Comparison of ENCODE assay signal across 14 mouse cellular contexts in genomic region chr19:42636631-42637030, GRCm38 (mm10). TPM values are rescaled to one million over a fixed set of nuclear protein-coding genes. Genes with fewer than 3 reads are reported as not detected.
DNase-seq lines count a peak whose midpoint lies in the region; ATAC-seq and TF ChIP-seq lines count a peak whose summit lies in the region.
"Had no signal": no experiment of that assay in that cellular context is flagged by ENCODE, and none has a peak within 500 bp of the region (broad histone marks: within the 10 kb centered on the region; RNA-seq: fewer than 3 reads in every experiment).

No protein-coding gene starts in this region.

- no peak for ATAC-seq in forebrain, embryonic 14.5 days
- ATAC-seq in lung, embryonic 16.5 days (ENCODE audit: low read depth), result peak; percentile 31; the same call in 1 of the 2 replicates
- ATAC-seq in granulocyte monocyte progenitor cell, adult 5-6 weeks (replicated peaks; ENCODE audit: poor library complexity, severe bottlenecking), result no peak

- peak; percentile 11 for DNase-seq in forebrain, embryonic 14.5 days (ENCODE audit: low spot score)
- no peak for DNase-seq in forebrain, embryonic 10.5 days (ENCODE audit: extremely low spot score, low spot score)
- DNase-seq in lung, postnatal 14 days, result no peak
- DNase-seq in MEL (ENCODE audit: low read depth, low spot score), result peak; percentile 31
- peak; percentile 82 for DNase-seq in forelimb bud, embryonic 11.5 days (ENCODE audit: low read depth, low spot score)
- DNase-seq in layer of hippocampus, adult 2 months (ENCODE audit: low spot score in 2 of 2), result no peak
- DNase-seq: B cell, adult 2 months; cerebellum, adult 2 months had no signal

- no peaks in the 10 kb centered on the region for H3K79me2 ChIP-seq in MEL (ENCODE audit: control insufficient read depth, insufficient read depth, low read length, poor library complexity)

- no peaks in the 10 kb centered on the region for H3K9me3 ChIP-seq in forebrain, embryonic 14.5 days (replicated peaks; ENCODE audit: control insufficient read depth, low read length)
- H3K9me3 ChIP-seq in forebrain, embryonic 10.5 days, result no peaks in the 10 kb centered on the region
- no peaks in the 10 kb centered on the region for H3K9me3 ChIP-seq in lung, embryonic 16.5 days (ENCODE audit: control insufficient read depth, low read length)
- H3K9me3 ChIP-seq in MEL (replicated peaks; ENCODE audit: insufficient read depth, low read length), result no peaks in the 10 kb centered on the region
- H3K9me3 ChIP-seq: embryonic facial prominence, embryonic 15.5 days; heart, embryonic 12.5 days; hindbrain, embryonic 15.5 days; limb, embryonic 13.5 days had no signal

- no peak overlapping the region for H3K4me2 ChIP-seq in forebrain, embryonic 14.5 days (ENCODE audit: low read length)
- no peak overlapping the region for H3K4me2 ChIP-seq in lung, embryonic 16.5 days (ENCODE audit: low read depth, low read length)
- H3K4me2 ChIP-seq: embryonic facial prominence, embryonic 15.5 days; heart, embryonic 12.5 days; hindbrain, embryonic 15.5 days; limb, embryonic 13.5 days had no signal

- peaks cover 4% of the 10 kb centered on the region; the same call in 1 of the 2 replicates for H3K4me1 ChIP-seq in forebrain, embryonic 14.5 days (ENCODE audit: control insufficient read depth, insufficient read depth, low read length)
- H3K4me1 ChIP-seq in forebrain, embryonic 10.5 days, result peaks cover 24% of the 10 kb centered on the region
- H3K4me1 ChIP-seq in lung, embryonic 16.5 days (replicated peaks; ENCODE audit: control insufficient read depth, insufficient read depth, low read length), result peaks cover 13% of the 10 kb centered on the region
- H3K4me1 ChIP-seq in MEL (ENCODE audit: control insufficient read depth in 1 of 2, insufficient read depth in 2 of 2, low read length in 2 of 2), result no peaks in the 10 kb centered on the region

- H3K36me3 ChIP-seq in forebrain, embryonic 14.5 days (ENCODE audit: control insufficient read depth, insufficient read depth, low read length), result no peaks in the 10 kb centered on the region
- no peaks in the 10 kb centered on the region for H3K36me3 ChIP-seq in forebrain, embryonic 10.5 days (replicated peaks)
- H3K36me3 ChIP-seq in lung, embryonic 16.5 days (ENCODE audit: control insufficient read depth, insufficient read depth, low read length), result no peaks in the 10 kb centered on the region
- no peaks in the 10 kb centered on the region for H3K36me3 ChIP-seq in MEL (ENCODE audit: control insufficient read depth in 1 of 2, insufficient read depth in 2 of 2, low read length in 2 of 2)
- H3K36me3 ChIP-seq: embryonic facial prominence, embryonic 15.5 days; heart, embryonic 12.5 days; hindbrain, embryonic 15.5 days; limb, embryonic 13.5 days had no signal

- WGBS in forebrain, embryonic 14.5 days, result 44% methylated on average over 11 of the region's 11 CpGs
- WGBS in forebrain, embryonic 10.5 days, result 57% methylated on average over 11 of the region's 11 CpGs
- 38% methylated on average over 11 of the region's 11 CpGs for WGBS in lung, embryonic 16.5 days

- no peak overlapping the region for H3K27ac ChIP-seq in forebrain, embryonic 14.5 days (ENCODE audit: low read depth, low read length)
- H3K27ac ChIP-seq in forebrain, embryonic 10.5 days, result no peak overlapping the region
- no peak overlapping the region for H3K27ac ChIP-seq in lung, embryonic 16.5 days (ENCODE audit: low read length)
- no peak overlapping the region for H3K27ac ChIP-seq in MEL (ENCODE audit: control insufficient read depth, low read depth, low read length)
- no peak overlapping the region for H3K27ac ChIP-seq in layer of hippocampus, adult 2 months
- H3K27ac ChIP-seq: embryonic facial prominence, embryonic 15.5 days; hindbrain, embryonic 15.5 days; limb, embryonic 13.5 days had no signal

- H3K9ac ChIP-seq in forebrain, embryonic 14.5 days (ENCODE audit: low read length), result no peak overlapping the region
- H3K9ac ChIP-seq in lung, embryonic 16.5 days (ENCODE audit: low read length), result no peak overlapping the region
- H3K9ac ChIP-seq in MEL (ENCODE audit: control insufficient read depth, low read depth, low read length, poor library complexity, severe bottlenecking), result no peak overlapping the region
- H3K9ac ChIP-seq: embryonic facial prominence, embryonic 15.5 days; heart, embryonic 12.5 days; hindbrain, embryonic 15.5 days; limb, embryonic 13.5 days had no signal

- TF ChIP-seq RAD21 in MEL (IDR thresholded peaks at IDR 0.05; ENCODE audit: low read depth, low read length), result no peak

- H3K27me3 ChIP-seq in forebrain, embryonic 14.5 days (replicated peaks; ENCODE audit: control insufficient read depth, insufficient read depth, low read length), result no peaks in the 10 kb centered on the region
- H3K27me3 ChIP-seq in forebrain, embryonic 10.5 days (ENCODE audit: poor library complexity, severe bottlenecking), result no peaks in the 10 kb centered on the region
- H3K27me3 ChIP-seq in lung, embryonic 16.5 days (ENCODE audit: control insufficient read depth, insufficient read depth, low read depth, low read length), result no peaks in the 10 kb centered on the region
- H3K27me3 ChIP-seq in MEL (ENCODE audit: control insufficient read depth in 1 of 2, insufficient read depth in 2 of 2, low read length in 2 of 2), result no peaks in the 10 kb centered on the region
- H3K27me3 ChIP-seq: embryonic facial prominence, embryonic 15.5 days; hindbrain, embryonic 15.5 days; limb, embryonic 13.5 days had no signal

- no peak for TF ChIP-seq CTCF in MEL (IDR thresholded peaks at IDR 0.05 in 2 of 3, conservative IDR thresholded peaks at IDR 0.05 in 1 of 3; ENCODE audit: control insufficient read depth in 1 of 3, insufficient read depth in 1 of 3, low read depth in 2 of 3, low read length in 3 of 3, poor library complexity in 1 of 3, severe bottlenecking in 1 of 3)
- no peak for TF ChIP-seq CTCF in layer of hippocampus, adult 2 months (conservative IDR thresholded peaks at IDR 0.05)

- no peak overlapping the region for H3K4me3 ChIP-seq in forebrain, embryonic 14.5 days (ENCODE audit: low read depth, low read length)
- no peak overlapping the region for H3K4me3 ChIP-seq in forebrain, embryonic 10.5 days
- no peak overlapping the region for H3K4me3 ChIP-seq in lung, embryonic 16.5 days (ENCODE audit: low read length)
- no peak overlapping the region for H3K4me3 ChIP-seq in MEL (ENCODE audit: control insufficient read depth in 1 of 2, insufficient read depth in 1 of 2, low read depth in 2 of 2, low read length in 2 of 2)
- H3K4me3 ChIP-seq in layer of hippocampus, adult 2 months, result no peak overlapping the region
- H3K4me3 ChIP-seq: embryonic facial prominence, embryonic 15.5 days; heart, embryonic 12.5 days; hindbrain, embryonic 15.5 days; limb, embryonic 13.5 days had no signal

- TF ChIP-seq POLR2A in MEL (IDR thresholded peaks at IDR 0.05; ENCODE audit: control insufficient read depth in 1 of 2, insufficient read depth in 1 of 2, low read depth in 1 of 2, low read length in 2 of 2, poor library complexity in 1 of 2), result no peak

- no peak for TF ChIP-seq EP300 in MEL (IDR thresholded peaks at IDR 0.05; ENCODE audit: low read depth in 1 of 2, low read length in 2 of 2)

TF ChIP-seq in MEL, 35 proteins besides CTCF, POLR2A, EP300 and RAD21:
- no peak for TF ChIP-seq MEF2A (IDR thresholded peaks at IDR 0.05; ENCODE audit: extremely low read depth, insufficient replicate concordance, low read depth, low read length, poor library complexity, severe bottlenecking)

RNA-seq across cellular contexts. Expression of gene Loxl4, which starts 24.0 kb away (rescaled TPM):
- polyA plus RNA-seq in forebrain, embryonic 14.5 days (2014; fragmentation: Nextera tagmentation; extraction: Ambion mirVana), result 0.07 and 0.13 TPM in 2 replicates
- polyA plus RNA-seq in forebrain, embryonic 10.5 days (2016; fragmentation: Nextera tagmentation; extraction: Ambion mirVana), result 0.12 and 0.31 TPM in 2 replicates
- 0.67 and 0.94 TPM in 2 replicates for polyA plus RNA-seq in lung, embryonic 16.5 days (2015; fragmentation: Nextera tagmentation; extraction: Ambion mirVana)
- total RNA-seq in MEL (2012; rRNA removed), result 0.04 TPM in 1 of 2 replicates, not detected in the other
- under 1 TPM in 1 of 2 experiments, not detected in 1; 0.03 TPM for polyA plus RNA-seq in MEL (2012; ENCODE audit: insufficient read depth in 1 of 2, insufficient read length in 2 of 2, low read depth in 1 of 2, low replicate concordance in 2 of 2, missing spikeins in 1 of 2)
- total RNA-seq in layer of hippocampus, adult 2 months (2021), result under 1 TPM; 0.26 to 0.32 TPM
- total RNA-seq in granulocyte monocyte progenitor cell, adult 5-6 weeks (2014; fragmentation: Nextera tagmentation), result not detected in 2 replicates
- total RNA-seq in granulocyte monocyte progenitor cell, adult 5-6 weeks (2017), result not detected in 2 replicates
- polyA plus RNA-seq: hindbrain, embryonic 15.5 days had no signal

Comparison
In these comparisons a context has a peak if more than half of its experiments do, and no peak if none do; other contexts are left out.
1. DNase-seq: peak in forebrain, embryonic 14.5 days (single experiment), MEL (single experiment) and forelimb bud, embryonic 11.5 days (single experiment); none in forebrain, embryonic 10.5 days (single experiment), lung, postnatal 14 days (single experiment) and layer of hippocampus, adult 2 months (0 of 2).